Mouse (Mus musculus): Measurements from ENCODE around the gene Slamf9. TPM values are rescaled to one million over a fixed set of nuclear protein-coding genes. Genes with fewer than 3 reads are reported as not detected.

The Slamf9 gene
- polyA plus RNA-seq, 1 experiment from 2014 or later = 1.5 TPM

GRCm38 (mm10) chr1:172432587-172432955 is 42.6 kb upstream of the Slamf9 start:
- no peak for TF ChIP-seq EP300 (IDR thresholded peaks at IDR 0.05; ENCODE audit: low read depth)
- TF ChIP-seq CTCF (IDR thresholded peaks at IDR 0.05; ENCODE audit: low read depth) = no peak
- DNase-seq (no peak), ATAC-seq (no peak)
- no peak overlapping the region for H3K9ac ChIP-seq (replicated peaks)
- no peak overlapping the region for H3K4me2 ChIP-seq (ENCODE audit: low read depth, low read length)
- no peaks in the 10 kb centered on the region for H3K36me3 ChIP-seq (replicated peaks; ENCODE audit: insufficient read depth, low read length)
- H3K4me1 ChIP-seq (ENCODE audit: insufficient read depth) = peaks cover 6% of the 10 kb centered on the region; the same call in 1 of the 2 replicates
- H3K27me3 ChIP-seq (ENCODE audit: insufficient read depth, low read length) = no peaks in the 10 kb centered on the region
- H3K4me3 ChIP-seq (ENCODE audit: low read depth, low read length) = no peak overlapping the region
- WGBS (ENCODE audit: insufficient replicate concordance) = 68% methylated on average over 3 of the region's 3 CpGs
- no peak overlapping the region for H3K27ac ChIP-seq (ENCODE audit: low read depth)
- no peaks in the 10 kb centered on the region for H3K9me3 ChIP-seq (ENCODE audit: low read length)

DNA sequence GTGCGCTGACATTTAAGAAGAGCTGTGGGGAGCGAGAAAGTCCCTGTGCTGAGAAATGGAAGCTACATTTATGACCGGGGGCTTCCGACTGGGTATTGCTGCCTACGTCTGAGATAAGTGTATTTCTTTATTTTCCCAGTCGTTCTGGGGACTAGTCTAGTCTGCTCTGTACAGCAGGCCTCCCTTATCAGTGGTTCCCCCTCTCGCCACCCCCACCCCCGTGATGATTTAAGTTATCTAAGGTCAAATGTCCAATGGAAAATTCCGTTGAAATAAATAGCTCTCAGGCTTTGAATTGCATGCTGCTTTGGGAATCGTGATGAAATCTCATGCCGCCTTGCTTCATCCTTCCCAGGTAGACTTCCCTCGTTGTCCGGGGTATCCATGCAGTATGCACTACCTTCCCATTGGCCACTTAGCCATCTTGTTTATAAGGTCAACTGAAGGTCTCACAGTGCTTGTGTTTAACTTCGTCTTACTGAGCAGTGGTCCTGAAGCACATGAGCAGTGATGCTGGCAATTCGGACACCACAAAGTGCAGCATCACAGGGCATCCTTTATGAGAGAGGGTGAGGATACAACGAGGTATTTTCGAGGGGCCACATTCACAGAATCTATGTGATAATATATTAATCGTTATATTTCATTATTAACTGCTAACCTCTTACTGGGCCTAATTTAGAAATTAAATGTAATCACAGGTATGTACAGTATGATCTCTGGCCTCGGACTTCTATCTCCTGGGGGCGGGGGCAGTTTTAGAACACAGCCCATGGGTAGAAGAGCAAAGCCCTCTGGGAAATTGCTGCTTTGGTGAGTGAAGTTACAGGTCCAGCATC is 41.9 kb upstream of the Slamf9 start:
- Histone ChIP-seq H3K4me2 (ENCODE audit: low read depth, low read length) (no peak overlapping the region), H3K4me1 (ENCODE audit: insufficient read depth) (peaks cover 6% of the 10 kb centered on the region; the same call in 1 of the 2 replicates), H3K9ac (replicated peaks) (no peak overlapping the region), H3K9me3 (ENCODE audit: low read length) (no peaks in the 10 kb centered on the region), H3K27me3 (ENCODE audit: insufficient read depth, low read length) (no peaks in the 10 kb centered on the region), H3K36me3 (replicated peaks; ENCODE audit: insufficient read depth, low read length) (no peaks in the 10 kb centered on the region), H3K4me3 (ENCODE audit: low read depth, low read length) (no peak overlapping the region), H3K27ac (ENCODE audit: low read depth) (no peak overlapping the region)
- WGBS (ENCODE audit: insufficient replicate concordance) = 58% methylated on average over 20 of the region's 20 CpGs
- ATAC-seq (no peak), DNase-seq (no peak)
- TF ChIP-seq EP300 (IDR thresholded peaks at IDR 0.05; ENCODE audit: low read depth) (no peak), CTCF (IDR thresholded peaks at IDR 0.05; ENCODE audit: low read depth) (no peak)

DNA sequence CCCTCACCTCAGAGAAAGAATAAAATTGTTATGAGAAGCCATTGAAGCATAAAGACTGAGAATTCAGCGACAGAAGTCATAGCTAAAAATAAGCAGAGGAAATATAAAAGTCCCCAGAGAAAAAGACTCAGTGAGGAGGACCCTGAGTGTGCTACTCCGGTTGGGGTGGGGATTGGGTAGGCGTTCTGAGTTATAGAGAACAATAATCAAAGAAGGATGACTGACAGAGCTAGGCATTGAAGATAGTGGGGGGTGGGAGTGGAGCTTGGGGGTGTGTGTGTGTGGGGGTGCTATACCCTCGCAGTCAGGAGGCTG is 41.4 kb upstream of the Slamf9 start:
- Histone ChIP-seq H3K27ac (ENCODE audit: low read depth) (no peak overlapping the region), H3K9me3 (ENCODE audit: low read length) (no peaks in the 10 kb centered on the region), H3K4me3 (ENCODE audit: low read depth, low read length) (no peak overlapping the region), H3K36me3 (replicated peaks; ENCODE audit: insufficient read depth, low read length) (no peaks in the 10 kb centered on the region), H3K4me2 (ENCODE audit: low read depth, low read length) (no peak overlapping the region), H3K4me1 (ENCODE audit: insufficient read depth) (peaks cover 6% of the 10 kb centered on the region; the same call in 1 of the 2 replicates), H3K27me3 (ENCODE audit: insufficient read depth, low read length) (no peaks in the 10 kb centered on the region), H3K9ac (replicated peaks) (no peak overlapping the region)
- no peak for ATAC-seq
- DNase-seq = no peak
- no peak for TF ChIP-seq CTCF (IDR thresholded peaks at IDR 0.05; ENCODE audit: low read depth)
- no peak for TF ChIP-seq EP300 (IDR thresholded peaks at IDR 0.05; ENCODE audit: low read depth)
- 68% methylated on average over 4 of the region's 4 CpGs for WGBS (ENCODE audit: insufficient replicate concordance)

GRCm38 (mm10) chr1:172436785-172437184 is 38.4 kb upstream of the Slamf9 start:
- Histone ChIP-seq H3K9me3 (ENCODE audit: low read length) (no peaks in the 10 kb centered on the region), H3K36me3 (replicated peaks; ENCODE audit: insufficient read depth, low read length) (no peaks in the 10 kb centered on the region), H3K27ac (ENCODE audit: low read depth) (no peak overlapping the region), H3K27me3 (ENCODE audit: insufficient read depth, low read length) (no peaks in the 10 kb centered on the region), H3K4me1 (ENCODE audit: insufficient read depth) (peaks cover 5% of the 10 kb centered on the region; the same call in 1 of the 2 replicates), H3K9ac (replicated peaks) (no peak overlapping the region), H3K4me2 (ENCODE audit: low read depth, low read length) (no peak overlapping the region), H3K4me3 (ENCODE audit: low read depth, low read length) (no peak overlapping the region)
- DNase-seq = no peak
- TF ChIP-seq CTCF (IDR thresholded peaks at IDR 0.05; ENCODE audit: low read depth) (no peak), EP300 (IDR thresholded peaks at IDR 0.05; ENCODE audit: low read depth) (no peak)
- no peak for ATAC-seq
- 50% methylated on average over 6 of the region's 6 CpGs for WGBS (ENCODE audit: insufficient replicate concordance)

- Histone ChIP-seq H3K4me1 (ENCODE audit: insufficient read depth) (no peaks in the 10 kb centered on the region), H3K27me3 (ENCODE audit: insufficient read depth, low read length) (no peaks in the 10 kb centered on the region), H3K36me3 (replicated peaks; ENCODE audit: insufficient read depth, low read length) (no peaks in the 10 kb centered on the region), H3K9me3 (ENCODE audit: low read length) (no peaks in the 10 kb centered on the region), H3K4me3 (ENCODE audit: low read depth, low read length) (no peak overlapping the region), H3K27ac (ENCODE audit: low read depth) (no peak overlapping the region), H3K9ac (replicated peaks) (no peak overlapping the region), H3K4me2 (ENCODE audit: low read depth, low read length) (no peak overlapping the region)
- no peak for DNase-seq
- no peak for ATAC-seq
- 66% methylated on average over 2 of the region's 2 CpGs for WGBS (ENCODE audit: insufficient replicate concordance)
- TF ChIP-seq EP300 (IDR thresholded peaks at IDR 0.05; ENCODE audit: low read depth) (no peak), CTCF (IDR thresholded peaks at IDR 0.05; ENCODE audit: low read depth) (no peak)
Measured at GRCm38 (mm10) chr1:172438621-172439020, 36.5 kb upstream of the Slamf9 start.

- Histone ChIP-seq H3K9ac (replicated peaks) (no peak overlapping the region), H3K4me1 (ENCODE audit: insufficient read depth) (no peaks in the 10 kb centered on the region), H3K27ac (ENCODE audit: low read depth) (no peak overlapping the region), H3K27me3 (ENCODE audit: insufficient read depth, low read length) (no peaks in the 10 kb centered on the region), H3K9me3 (ENCODE audit: low read length) (no peaks in the 10 kb centered on the region), H3K4me2 (ENCODE audit: low read depth, low read length) (no peak overlapping the region), H3K4me3 (ENCODE audit: low read depth, low read length) (no peak overlapping the region), H3K36me3 (replicated peaks; ENCODE audit: insufficient read depth, low read length) (no peaks in the 10 kb centered on the region)
- WGBS (ENCODE audit: insufficient replicate concordance) = 75% methylated on average over 3 of the region's 3 CpGs
- DNase-seq (no peak), ATAC-seq (no peak)
- no peak for TF ChIP-seq EP300 (IDR thresholded peaks at IDR 0.05; ENCODE audit: low read depth)
- TF ChIP-seq CTCF (IDR thresholded peaks at IDR 0.05; ENCODE audit: low read depth) = no peak
Measured at GRCm38 (mm10) chr1:172440521-172440920, 34.6 kb upstream of the Slamf9 start.

Measured in liver, postnatal 0 days (tissue).